Mouse (Mus musculus) neural tube, embryonic 13.5 days (tissue): Measurements from ENCODE around the gene Plagl1. TPM values are rescaled to one million over a fixed set of nuclear protein-coding genes. Genes with fewer than 3 reads are reported as not detected.
A peak's percentile ranks its signal among the peaks of the same experiment; 100 is the strongest.

Experiments
- ATAC-seq: fragments of 200-750 bp; cut with Nextera tagmentation; 2 replicates; pipeline ENCODE4 v1.8.0; 2017; ENCODE audit warnings: low read depth, mild to moderate bottlenecking, moderate TSS enrichment, moderate library complexity
- H3K27ac ChIP-seq: fragments of 300-500 bp; sonication (generic); replicated peaks from 2 replicates; pipeline ENCODE4 v1.5.1; 2015; ENCODE audit warnings: moderate library complexity, mild to moderate bottlenecking, inconsistent platforms
- H3K27me3 ChIP-seq: fragments of 300-500 bp; sonication (generic); 2 replicates; pipeline ENCODE4 v1.6.1; 2015; ENCODE audit warnings: mild to moderate bottlenecking, inconsistent platforms
- H3K36me3 ChIP-seq: fragments of 300-500 bp; sonication (generic); 2 replicates; pipeline ENCODE4 v1.6.1; 2015; ENCODE audit warnings: mild to moderate bottlenecking, inconsistent platforms
- H3K4me1 ChIP-seq: fragments of 300-500 bp; sonication (generic); replicated peaks from 2 replicates; pipeline ENCODE4 v1.6.1; 2015; ENCODE audit warnings: inconsistent platforms
- H3K4me2 ChIP-seq: fragments of 300-500 bp; sonication (generic); 2 replicates; pipeline ENCODE4 v1.6.1; 2015; ENCODE audit warnings: inconsistent platforms, mild to moderate bottlenecking, moderate library complexity
- H3K4me3 ChIP-seq: fragments of 300-500 bp; sonication (generic); 2 replicates; pipeline ENCODE4 v1.5.1; 2015; ENCODE audit warnings: mild to moderate bottlenecking, inconsistent platforms
- H3K9ac ChIP-seq: fragments of 300-500 bp; sonication (generic); 2 replicates; pipeline ENCODE4 v1.6.1; 2015; ENCODE audit warnings: moderate library complexity, mild to moderate bottlenecking, inconsistent platforms
- H3K9me3 ChIP-seq: fragments of 300-500 bp; sonication (generic); 2 replicates; pipeline ENCODE4 v1.6.1; 2016; ENCODE audit warnings: inconsistent platforms
- WGBS: fragments of 180-500 bp; shearing (Covaris S2); methylation state at CpG from one replicate; pipeline ENCODE4 v1.1.7; 2015; 5-methylcytosine and 5-hydroxymethylcytosine counted together
- polyA plus RNA-seq: library from polyadenylated mRNA; unstranded; fragments of >200 nt; fragmentation: Nextera tagmentation; extraction: Ambion mirVana; gene quantifications from 2 replicates; pipeline ENCODE4 v1.2.1, GENCODE M21; 2015

The Plagl1 gene
- polyA plus RNA-seq, 1 experiment from 2014 or later, result 35.6 TPM

DNA sequence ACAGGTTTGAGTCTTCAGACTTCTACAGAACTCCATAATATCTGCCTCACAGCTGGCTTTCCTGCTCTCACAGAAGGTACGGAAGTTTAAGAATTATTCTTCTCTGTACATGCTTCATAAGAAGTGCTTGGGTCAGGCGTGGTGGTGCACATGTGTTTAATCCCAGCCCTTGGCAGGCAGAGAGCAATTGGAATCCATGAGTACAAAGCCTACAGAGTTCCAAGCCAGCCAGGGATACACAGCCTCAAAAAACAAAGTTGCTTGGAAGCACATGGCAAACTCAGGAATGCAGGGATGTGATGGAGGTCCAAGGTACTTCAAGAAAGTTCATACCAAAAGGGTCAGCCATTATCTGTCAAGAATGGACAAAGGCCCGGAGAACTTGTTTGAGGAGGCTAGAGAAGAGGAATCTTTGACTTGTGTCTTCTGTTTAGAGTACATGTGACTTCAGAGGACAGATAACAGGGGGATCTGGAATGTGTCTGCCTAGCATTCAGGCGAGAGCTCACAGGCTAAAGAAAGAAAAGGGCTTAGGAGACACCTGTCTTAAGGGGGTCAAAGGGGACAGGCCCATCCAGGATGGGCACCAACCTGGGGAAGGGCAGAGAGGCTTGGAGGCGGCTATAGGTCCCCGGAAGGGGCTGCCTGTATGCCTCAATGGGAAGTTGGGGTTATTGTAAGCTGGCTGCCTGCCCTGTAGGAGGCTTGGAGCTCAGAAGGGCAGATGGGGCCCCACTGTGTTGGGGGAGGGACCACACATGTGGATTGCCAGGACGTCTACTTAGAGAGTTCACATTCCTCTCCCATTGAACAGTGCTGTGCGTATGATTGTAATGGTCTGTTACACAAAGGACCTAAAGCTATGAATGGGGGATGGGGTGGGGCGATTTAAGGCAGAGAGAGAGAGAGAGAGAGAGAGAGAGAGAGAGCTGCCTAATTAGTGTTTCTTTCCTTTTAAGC lies 56.7 kb downstream of the Plagl1 start:
- H3K36me3 ChIP-seq, result no peaks in the 10 kb centered on the region

DNA sequence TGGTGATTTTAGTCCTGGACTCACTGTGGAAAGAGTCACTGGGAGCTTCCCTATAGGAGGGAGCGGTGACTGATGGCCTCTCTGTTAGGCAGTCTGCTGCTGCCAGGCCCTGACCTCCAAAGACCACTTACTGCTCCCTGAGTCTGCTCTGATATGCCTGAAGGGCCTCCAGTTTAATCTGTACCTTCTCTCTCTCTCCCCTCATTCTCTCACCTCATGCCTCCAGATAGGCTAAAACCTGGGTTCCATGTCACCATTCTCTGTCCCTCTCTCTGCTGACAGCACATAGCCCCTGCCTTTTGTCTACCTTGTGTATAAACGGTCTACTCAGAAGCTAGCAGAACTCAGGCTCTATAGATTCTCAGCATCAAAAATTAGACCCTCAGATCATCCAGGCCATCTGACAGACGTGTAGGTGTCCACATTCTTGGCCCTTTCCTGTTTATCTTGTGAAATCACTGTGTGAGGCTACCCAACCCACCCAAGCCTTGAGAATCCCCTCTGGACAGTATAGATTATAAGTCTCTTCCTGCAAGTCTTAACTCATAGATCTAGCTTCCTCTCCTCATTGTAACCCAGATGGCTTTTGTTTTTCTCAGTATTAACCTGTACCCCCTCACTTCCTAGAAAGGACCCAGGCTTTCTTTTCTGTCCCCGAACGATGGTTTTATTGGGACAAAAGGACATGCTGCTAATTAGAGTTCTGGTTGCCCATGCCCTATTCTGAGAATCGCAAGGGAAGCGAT lies 57.9 kb downstream of the Plagl1 start:
- peak overlapping the region; percentile 28; the same call in 1 of the 2 replicates for H3K27ac ChIP-seq
- WGBS, result 30% methylated on average over 7 of the region's 7 CpGs

More for the DNA sequence above, 56.7 kb downstream of the Plagl1 start:
- ATAC-seq, result peak; percentile 81
- H3K27ac ChIP-seq, result no peak overlapping the region
- H3K9ac ChIP-seq, result no peak overlapping the region
- peaks cover 46% of the 10 kb centered on the region for H3K4me1 ChIP-seq
- H3K4me2 ChIP-seq, result no peak overlapping the region
- H3K4me3 ChIP-seq, result no peak overlapping the region
- H3K27me3 ChIP-seq, result no peaks in the 10 kb centered on the region
- H3K9me3 ChIP-seq, result no peaks in the 10 kb centered on the region
- WGBS, result 23% methylated on average over 9 of the region's 9 CpGs

DNA sequence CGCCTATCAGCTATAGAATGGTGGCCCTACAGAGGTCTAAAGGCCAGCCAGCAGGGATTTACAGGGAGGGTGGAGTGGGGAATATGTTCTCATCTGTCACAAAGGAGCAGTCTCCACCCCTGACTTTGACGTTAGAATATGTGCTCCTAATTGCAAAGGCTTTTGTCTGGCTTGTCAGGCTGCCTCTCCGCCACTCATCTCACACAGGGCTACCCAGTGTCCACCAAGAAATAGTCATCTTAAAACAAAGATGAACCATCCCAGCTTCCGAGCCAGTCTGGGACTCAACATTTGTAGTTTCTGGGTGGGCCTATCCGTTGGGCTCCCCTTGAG lies 58.4 kb downstream of the Plagl1 start:
- Histone ChIP-seq H3K4me2 (no peak overlapping the region), H3K9ac (no peak overlapping the region), H3K27ac (peak overlapping the region; percentile 28; the same call in 1 of the 2 replicates), H3K4me3 (no peak overlapping the region), H3K4me1 (peaks cover 43% of the 10 kb centered on the region), H3K27me3 (no peaks in the 10 kb centered on the region), H3K36me3 (no peaks in the 10 kb centered on the region), H3K9me3 (no peaks in the 10 kb centered on the region)
- 20% methylated on average over 5 of the region's 5 CpGs for WGBS
- no peak for ATAC-seq

More for the DNA sequence above, 57.9 kb downstream of the Plagl1 start:
- Histone ChIP-seq H3K4me2 (no peak overlapping the region), H3K9me3 (no peaks in the 10 kb centered on the region), H3K9ac (no peak overlapping the region), H3K4me1 (peaks cover 46% of the 10 kb centered on the region), H3K27me3 (no peaks in the 10 kb centered on the region), H3K36me3 (no peaks in the 10 kb centered on the region), H3K4me3 (no peak overlapping the region)
- ATAC-seq, result no peak

DNA sequence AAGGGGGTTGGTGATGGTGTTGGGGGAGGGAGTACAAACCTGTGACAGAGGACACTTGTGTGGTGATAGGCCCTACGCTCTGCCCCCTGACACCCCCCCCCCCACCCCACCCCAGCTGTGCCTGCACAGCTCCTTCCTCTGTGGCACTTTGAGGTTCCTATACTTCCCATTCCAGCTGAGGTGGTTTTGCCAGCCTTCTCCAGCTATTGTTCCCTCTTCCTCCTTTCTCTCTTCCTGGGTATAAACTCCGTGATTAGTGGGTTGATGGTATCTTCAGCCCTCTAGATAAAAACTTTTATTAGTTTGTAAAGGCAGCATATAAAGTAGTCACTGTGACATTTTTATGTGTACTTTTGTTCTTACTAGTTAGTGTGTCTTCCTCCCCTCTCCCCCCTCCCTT lies 59.0 kb downstream of the Plagl1 start:
- Histone ChIP-seq H3K4me1 (peaks cover 40% of the 10 kb centered on the region), H3K27ac (no peak overlapping the region), H3K9me3 (no peaks in the 10 kb centered on the region), H3K4me2 (no peak overlapping the region), H3K27me3 (no peaks in the 10 kb centered on the region), H3K9ac (no peak overlapping the region), H3K36me3 (no peaks in the 10 kb centered on the region), H3K4me3 (no peak overlapping the region)
- WGBS, result 17% methylated on average over 2 of the region's 2 CpGs
- no peak for ATAC-seq

DNA sequence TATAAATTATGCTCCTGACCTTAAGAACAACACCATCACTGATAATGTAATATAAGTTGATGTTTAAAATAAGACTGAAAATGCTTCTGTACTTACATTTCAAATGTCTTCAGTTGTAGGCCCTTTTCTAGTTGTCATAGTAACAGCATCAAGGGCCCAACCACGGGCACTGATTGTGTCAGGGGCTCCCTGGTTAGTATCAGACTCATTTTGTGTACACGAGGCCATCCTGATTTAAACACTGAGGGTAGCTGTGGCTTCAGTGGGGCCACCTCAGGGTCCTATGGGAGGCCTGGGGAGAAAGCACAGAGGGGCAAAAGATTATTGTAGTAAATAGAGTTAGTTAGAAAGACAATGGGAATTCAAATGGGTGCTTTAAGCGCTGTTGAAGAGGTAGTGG lies 65.5 kb downstream of the Plagl1 start:
- no peak overlapping the region for H3K9ac ChIP-seq
- no peak overlapping the region for H3K27ac ChIP-seq
- H3K4me1 ChIP-seq, result no peaks in the 10 kb centered on the region
- H3K4me2 ChIP-seq, result no peak overlapping the region
- no peak for ATAC-seq
- 45% methylated on average over 3 of the region's 3 CpGs for WGBS
- H3K36me3 ChIP-seq, result peaks cover 29% of the 10 kb centered on the region; the same call in 1 of the 2 replicates
- no peak overlapping the region for H3K4me3 ChIP-seq
- H3K27me3 ChIP-seq, result no peaks in the 10 kb centered on the region
- H3K9me3 ChIP-seq, result no peaks in the 10 kb centered on the region

DNA sequence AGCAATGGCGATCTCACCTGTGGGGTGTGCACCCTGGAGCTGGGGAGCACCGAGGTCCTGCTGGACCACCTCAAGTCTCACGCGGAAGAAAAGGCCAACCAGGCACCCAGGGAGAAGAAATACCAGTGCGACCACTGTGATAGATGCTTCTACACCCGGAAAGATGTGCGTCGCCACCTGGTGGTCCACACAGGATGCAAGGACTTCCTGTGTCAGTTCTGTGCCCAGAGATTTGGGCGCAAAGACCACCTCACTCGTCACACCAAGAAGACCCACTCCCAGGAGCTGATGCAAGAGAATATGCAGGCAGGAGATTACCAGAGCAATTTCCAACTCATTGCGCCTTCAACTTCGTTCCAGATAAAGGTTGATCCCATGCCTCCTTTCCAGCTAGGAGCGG lies 67.0 kb downstream of the Plagl1 start:
- no peak overlapping the region for H3K9ac ChIP-seq
- no peak overlapping the region for H3K4me3 ChIP-seq
- ATAC-seq, result no peak
- no peaks in the 10 kb centered on the region for H3K27me3 ChIP-seq
- H3K4me1 ChIP-seq, result no peaks in the 10 kb centered on the region
- H3K36me3 ChIP-seq, result peaks cover 29% of the 10 kb centered on the region; the same call in 1 of the 2 replicates
- H3K9me3 ChIP-seq, result no peaks in the 10 kb centered on the region
- H3K4me2 ChIP-seq, result no peak overlapping the region
- WGBS, result 87% methylated on average over 13 of the region's 13 CpGs
- no peak overlapping the region for H3K27ac ChIP-seq

DNA sequence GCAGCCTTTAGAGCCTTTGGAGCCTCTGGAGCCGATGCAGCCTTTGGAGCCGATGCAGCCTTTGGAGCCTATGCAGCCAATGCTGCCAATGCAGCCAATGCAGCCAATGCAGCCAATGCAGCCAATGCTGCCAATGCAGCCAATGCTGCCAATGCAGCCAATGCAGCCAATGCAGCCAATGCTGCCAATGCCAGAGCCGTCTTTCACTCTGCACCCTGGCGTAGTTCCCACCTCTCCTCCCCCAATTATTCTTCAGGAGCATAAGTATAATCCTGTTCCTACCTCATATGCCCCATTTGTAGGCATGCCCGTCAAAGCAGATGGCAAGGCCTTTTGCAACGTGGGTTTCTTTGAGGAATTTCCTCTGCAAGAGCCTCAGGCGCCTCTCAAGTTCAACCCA lies 67.6 kb downstream of the Plagl1 start:
- Histone ChIP-seq H3K36me3 (peaks cover 29% of the 10 kb centered on the region; the same call in 1 of the 2 replicates), H3K4me3 (no peak overlapping the region), H3K4me2 (no peak overlapping the region), H3K9me3 (no peaks in the 10 kb centered on the region), H3K4me1 (no peaks in the 10 kb centered on the region), H3K27me3 (no peaks in the 10 kb centered on the region), H3K27ac (no peak overlapping the region), H3K9ac (no peak overlapping the region)
- ATAC-seq, result no peak
- WGBS, result 93% methylated on average over 7 of the region's 7 CpGs

DNA sequence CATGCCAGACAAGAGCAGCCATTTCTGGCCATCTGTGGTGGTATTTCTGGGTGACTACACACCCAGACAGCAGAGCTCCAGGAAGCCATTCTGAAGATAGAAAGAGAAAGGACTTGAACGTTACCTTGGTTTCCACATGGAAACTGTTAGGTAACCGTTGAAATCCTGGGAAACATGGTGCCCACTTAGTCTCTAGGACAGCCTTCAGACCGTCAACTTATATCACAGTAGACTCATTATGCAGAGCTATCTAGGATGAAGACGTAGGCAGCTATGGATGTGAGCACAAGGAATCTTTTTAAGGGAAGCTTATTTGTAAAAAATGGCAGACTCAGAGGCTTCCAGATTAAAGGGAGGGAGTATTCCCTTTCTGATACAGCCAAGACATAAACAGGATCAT lies 73.5 kb downstream of the Plagl1 start:
- H3K27me3 ChIP-seq, result no peaks in the 10 kb centered on the region
- H3K9ac ChIP-seq, result no peak overlapping the region
- H3K4me2 ChIP-seq, result no peak overlapping the region
- H3K4me1 ChIP-seq, result no peaks in the 10 kb centered on the region
- no peak overlapping the region for H3K27ac ChIP-seq
- H3K36me3 ChIP-seq, result 0 out of 2 replicates have a peak, but pooled peaks cover 1% of the 10 kb centered on the region
- no peak overlapping the region for H3K4me3 ChIP-seq
- no peaks in the 10 kb centered on the region for H3K9me3 ChIP-seq
- WGBS, result 90% methylated on average over 4 of the region's 4 CpGs
- no peak for ATAC-seq

DNA sequence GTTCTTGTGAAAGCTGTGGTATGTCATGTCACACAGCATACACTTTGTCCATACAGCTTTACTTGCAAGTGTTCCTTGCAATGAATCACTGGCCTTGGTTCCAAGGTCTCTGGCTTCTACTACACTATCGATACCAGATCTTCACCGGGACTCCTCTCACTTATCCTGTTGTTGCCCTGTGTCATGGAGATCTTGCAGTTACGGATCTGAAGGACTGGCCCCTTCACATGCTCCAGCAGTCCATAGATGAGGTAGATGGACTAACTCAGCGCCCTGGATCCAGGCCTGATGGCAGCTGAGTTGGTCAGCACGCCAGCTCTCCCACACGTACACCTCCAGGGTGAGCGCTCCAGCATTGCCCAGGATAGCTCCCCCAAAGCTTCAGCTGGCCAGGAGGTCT lies 75.0 kb downstream of the Plagl1 start:
- whole genome bisulfite sequencing, result 94% methylated on average over 7 of the region's 7 CpGs
- Histone ChIP-seq H3K27ac (no peak overlapping the region), H3K9me3 (no peaks in the 10 kb centered on the region), H3K4me1 (no peaks in the 10 kb centered on the region), H3K4me2 (no peak overlapping the region), H3K9ac (no peak overlapping the region), H3K27me3 (no peaks in the 10 kb centered on the region), H3K36me3 (no peaks in the 10 kb centered on the region), H3K4me3 (no peak overlapping the region)
- no peak for ATAC-seq

DNA sequence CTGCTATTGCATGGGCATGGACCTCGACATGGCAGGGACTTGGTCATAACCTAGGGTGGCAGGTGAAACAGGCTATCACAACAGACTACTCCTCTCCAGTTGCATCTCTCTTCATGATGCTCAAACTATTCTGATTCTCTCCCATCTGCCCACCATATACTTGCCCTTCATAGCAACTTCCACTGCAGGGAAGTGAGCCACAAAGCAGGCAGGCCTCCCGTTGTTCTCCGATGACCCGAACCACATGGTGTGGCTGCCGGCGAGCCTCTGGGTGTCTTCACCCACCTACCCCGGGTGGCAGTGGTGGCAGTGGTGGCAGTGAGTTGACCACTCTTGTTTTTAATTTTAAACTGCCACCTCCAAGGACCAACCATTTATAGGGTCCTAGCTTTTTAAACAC lies 75.4 kb downstream of the Plagl1 start:
- H3K36me3 ChIP-seq, result no peaks in the 10 kb centered on the region
- H3K9ac ChIP-seq, result no peak overlapping the region
- H3K4me2 ChIP-seq, result no peak overlapping the region
- no peak for ATAC-seq
- no peaks in the 10 kb centered on the region for H3K4me1 ChIP-seq
- 92% methylated on average over 7 of the region's 7 CpGs for WGBS
- no peaks in the 10 kb centered on the region for H3K27me3 ChIP-seq
- no peak overlapping the region for H3K4me3 ChIP-seq
- no peaks in the 10 kb centered on the region for H3K9me3 ChIP-seq
- H3K27ac ChIP-seq, result no peak overlapping the region

DNA sequence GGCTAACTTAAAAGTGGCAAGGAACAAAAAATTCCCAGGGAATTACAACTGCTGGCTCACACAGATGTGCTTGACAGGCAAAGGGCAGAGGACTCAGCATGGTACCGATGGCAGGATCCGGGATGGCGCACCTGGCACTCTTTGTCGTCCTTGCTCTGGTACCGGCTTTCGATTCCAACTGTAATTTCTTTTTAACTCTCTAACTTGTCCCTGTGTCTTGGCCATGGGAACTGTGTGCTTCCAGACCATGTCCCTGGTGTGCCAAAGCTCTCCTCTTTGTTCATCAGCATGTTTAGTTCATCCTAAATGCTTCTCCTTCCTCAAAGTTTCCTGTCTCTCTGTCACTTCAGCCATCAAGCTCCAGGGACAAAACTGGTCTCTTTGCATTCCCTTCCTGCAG lies 77.6 kb downstream of the Plagl1 start:
- Histone ChIP-seq H3K9ac (no peak overlapping the region), H3K4me1 (no peaks in the 10 kb centered on the region), H3K36me3 (no peaks in the 10 kb centered on the region), H3K4me3 (no peak overlapping the region), H3K27me3 (no peaks in the 10 kb centered on the region), H3K4me2 (no peak overlapping the region), H3K27ac (no peak overlapping the region), H3K9me3 (no peaks in the 10 kb centered on the region)
- WGBS, result 93% methylated on average over 6 of the region's 6 CpGs
- ATAC-seq, result no peak

DNA sequence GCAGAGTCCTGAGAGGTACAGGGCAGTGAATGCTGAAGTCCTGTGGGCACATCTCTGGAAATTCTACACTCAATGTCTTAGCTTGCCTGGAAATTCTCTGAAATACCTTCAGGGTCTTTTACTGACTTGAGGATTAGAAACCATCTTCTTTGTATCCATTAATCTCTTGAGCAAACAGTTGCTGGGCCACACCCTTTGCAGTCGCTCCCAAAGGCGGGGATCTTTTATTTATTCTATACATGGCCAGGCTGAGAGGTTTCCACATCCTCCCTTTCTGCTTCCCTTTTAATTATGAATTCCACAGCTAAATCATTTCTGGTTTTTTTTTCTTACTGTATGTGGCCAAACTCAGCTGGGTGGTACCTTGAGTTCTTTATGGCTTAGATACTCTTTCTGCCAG lies 80.1 kb downstream of the Plagl1 start:
- ATAC-seq, result no peak
- no peak overlapping the region for H3K4me3 ChIP-seq
- H3K27me3 ChIP-seq, result no peaks in the 10 kb centered on the region
- H3K9me3 ChIP-seq, result no peaks in the 10 kb centered on the region
- 78% methylated on average over 2 of the region's 2 CpGs for WGBS
- no peak overlapping the region for H3K4me2 ChIP-seq
- no peaks in the 10 kb centered on the region for H3K4me1 ChIP-seq
- no peak overlapping the region for H3K27ac ChIP-seq
- H3K9ac ChIP-seq, result no peak overlapping the region
- H3K36me3 ChIP-seq, result no peaks in the 10 kb centered on the region
